Mouse (Mus musculus): ENCODE results near the gene Plac9a. TPM values are rescaled to one million over a fixed set of nuclear protein-coding genes. Genes with fewer than 3 reads are reported as not detected.
"Not testable (repeated sequence)": the region's sequence is repeated elsewhere in the genome, so short reads cannot be mapped to it uniquely, and the experiment has no call there.

Plac9a gene
- polyA plus RNA-seq, 1 experiment from 2014 or later = 0.24 TPM

DNA sequence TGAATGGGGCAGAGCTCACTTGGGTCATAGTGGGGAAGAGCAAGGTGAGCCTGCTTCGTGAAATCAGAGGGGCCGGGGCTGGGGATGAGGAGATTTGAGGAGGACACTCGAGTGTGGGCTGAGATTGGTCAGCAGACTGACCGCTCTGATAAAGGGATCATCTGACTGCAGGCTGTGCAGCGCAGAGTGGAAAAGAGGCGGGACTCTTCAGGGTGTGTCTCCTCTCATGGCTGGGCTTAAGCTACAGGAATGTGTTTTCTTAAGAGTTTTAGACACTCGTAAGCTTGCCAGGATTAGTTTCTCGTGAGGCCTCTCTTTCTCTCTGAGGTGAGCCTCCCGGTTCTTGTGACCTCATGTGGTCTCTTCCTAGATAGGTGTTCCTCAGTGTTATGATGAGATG lies 21.1 kb downstream of the Plac9a start:
- not testable (repeated sequence) for H3K4me1 ChIP-seq; H3K27me3 ChIP-seq; H3K9ac ChIP-seq; ATAC-seq (ENCODE audit: insufficient number of reproducible peaks, insufficient read depth, low FRiP score, low TSS enrichment); H3K4me3 ChIP-seq; H3K4me2 ChIP-seq (replicated peaks); H3K27ac ChIP-seq; H3K36me3 ChIP-seq; H3K9me3 ChIP-seq
- WGBS = no CpG with 5 or more reads among the region's 9 CpGs

DNA sequence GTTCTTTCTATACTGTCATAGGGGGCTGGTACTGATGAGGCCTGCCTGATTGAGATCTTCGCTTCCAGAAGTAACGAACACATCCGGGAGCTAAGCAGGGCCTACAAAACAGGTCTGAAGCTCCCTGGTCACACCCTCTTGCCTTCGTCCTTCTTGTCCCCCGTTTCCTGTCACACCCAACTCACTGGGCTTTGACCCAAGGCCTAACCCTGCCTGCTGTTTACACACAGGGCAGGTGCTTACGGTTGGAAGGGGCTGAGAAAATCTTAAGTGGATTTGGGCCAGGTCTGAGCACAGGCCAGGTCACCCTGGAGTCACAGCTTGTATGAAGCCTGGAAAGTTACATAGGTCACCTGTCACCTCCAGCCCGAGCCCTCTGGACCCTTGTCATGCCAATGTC lies 26.3 kb downstream of the Plac9a start:
- ATAC-seq (ENCODE audit: insufficient number of reproducible peaks, insufficient read depth, low FRiP score, low TSS enrichment); H3K4me1 ChIP-seq: not testable (repeated sequence)
- WGBS = no CpG with 5 or more reads among the region's 7 CpGs

DNA sequence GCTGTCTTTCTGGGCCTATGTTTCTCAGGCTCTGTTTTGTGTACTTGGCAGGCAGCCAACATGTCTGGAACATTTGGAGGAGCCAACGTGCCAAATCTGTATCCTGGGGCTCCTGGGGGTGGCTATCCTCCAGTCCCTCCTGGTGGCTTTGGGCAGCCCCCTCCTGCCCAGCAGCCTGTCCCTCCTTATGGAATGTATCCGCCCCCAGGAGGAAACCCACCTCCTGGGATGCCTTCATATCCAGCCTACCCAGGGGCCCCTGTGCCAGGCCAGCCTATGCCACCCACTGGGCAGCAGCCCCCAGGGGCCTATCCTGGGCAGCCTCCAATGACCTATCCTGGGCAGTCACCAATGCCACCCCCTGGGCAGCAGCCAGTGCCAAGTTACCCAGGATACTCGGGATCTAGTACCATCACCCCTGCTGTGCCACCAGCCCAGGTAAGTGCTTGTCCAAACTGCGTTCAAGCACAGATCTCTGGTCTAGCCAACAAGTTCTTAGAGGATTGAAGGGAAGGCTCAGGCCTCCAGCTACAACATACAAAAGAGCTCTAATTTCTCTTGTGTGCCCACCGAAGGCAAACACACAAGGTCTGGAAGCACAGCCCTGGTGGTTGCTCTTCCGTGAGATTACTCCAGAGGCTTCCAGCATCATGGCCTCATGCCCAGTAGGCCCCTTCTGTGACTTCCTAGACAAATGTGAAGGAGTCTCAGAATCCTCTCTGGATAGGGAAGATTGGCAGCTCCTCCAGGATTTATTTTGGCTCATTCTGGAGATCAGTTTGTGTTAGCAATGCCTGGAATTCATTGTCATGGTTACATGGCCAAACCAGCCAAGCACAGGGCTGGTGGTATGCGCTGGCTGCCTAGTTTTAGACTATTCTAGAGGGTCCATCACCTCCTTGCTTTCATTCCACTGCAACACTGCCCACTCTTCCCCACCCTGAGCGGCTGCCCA lies 30.2 kb downstream of the Plac9a start:
- no peak for ATAC-seq (ENCODE audit: insufficient number of reproducible peaks, insufficient read depth, low FRiP score, low TSS enrichment)
- peaks cover 24% of the 10 kb centered on the region for H3K4me1 ChIP-seq
- no peak overlapping the region for H3K27ac ChIP-seq
- no peaks in the 10 kb centered on the region for H3K36me3 ChIP-seq
- H3K4me3 ChIP-seq = no peak overlapping the region
- no peak overlapping the region for H3K9ac ChIP-seq
- no peak overlapping the region for H3K4me2 ChIP-seq (replicated peaks)
- no peaks in the 10 kb centered on the region for H3K27me3 ChIP-seq
- 78% methylated on average over 8 of the region's 8 CpGs for WGBS
- H3K9me3 ChIP-seq = no peaks in the 10 kb centered on the region

More for the DNA sequence above, 26.3 kb downstream of the Plac9a start:
- not testable (repeated sequence) for H3K27ac ChIP-seq; H3K4me2 ChIP-seq (replicated peaks); H3K9ac ChIP-seq; H3K9me3 ChIP-seq; H3K27me3 ChIP-seq; H3K36me3 ChIP-seq; H3K4me3 ChIP-seq

DNA sequence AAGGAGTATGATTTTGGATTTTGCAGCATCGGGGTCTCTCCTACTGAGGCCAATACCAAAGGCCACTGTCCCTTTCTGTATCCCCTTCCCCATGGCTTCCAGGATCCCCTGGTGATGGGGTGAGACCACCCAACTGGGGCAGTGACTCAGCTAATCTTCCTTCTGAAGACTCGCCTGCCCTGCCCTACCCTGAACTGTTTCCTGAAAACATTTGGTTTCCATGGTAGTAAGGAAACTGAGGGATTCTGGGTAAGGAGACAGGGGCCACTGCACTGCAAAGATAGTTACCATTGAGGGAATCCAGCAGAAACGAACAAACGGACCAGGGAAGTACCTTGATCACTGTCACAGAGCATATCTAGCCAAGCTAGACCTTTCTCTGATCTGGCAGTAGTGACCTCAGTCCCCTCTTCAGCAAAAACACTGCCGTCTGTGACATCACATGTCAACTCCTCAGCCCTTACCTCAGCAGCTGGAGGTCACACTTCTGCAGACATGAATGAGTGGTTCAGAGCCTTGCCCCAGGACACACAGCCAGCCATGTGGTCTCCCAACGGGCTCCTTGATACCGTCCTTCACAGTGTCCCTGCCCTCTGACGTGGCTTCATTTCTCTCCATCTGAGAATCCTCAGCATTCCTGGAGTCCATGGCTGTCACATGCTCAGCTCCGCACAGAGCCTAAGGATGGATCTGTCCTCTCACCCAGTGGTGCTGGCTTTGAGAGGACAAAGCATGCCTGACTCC lies 33.6 kb downstream of the Plac9a start:
- 50% methylated on average over 9 of the region's 9 CpGs for WGBS
- no peak for ATAC-seq (ENCODE audit: insufficient number of reproducible peaks, insufficient read depth, low FRiP score, low TSS enrichment)
- no peak overlapping the region for H3K9ac ChIP-seq
- no peak overlapping the region for H3K4me2 ChIP-seq (replicated peaks)
- H3K4me3 ChIP-seq = no peak overlapping the region
- H3K4me1 ChIP-seq = peaks cover 30% of the 10 kb centered on the region
- no peaks in the 10 kb centered on the region for H3K36me3 ChIP-seq
- H3K27ac ChIP-seq = no peak overlapping the region
- H3K27me3 ChIP-seq = no peaks in the 10 kb centered on the region
- H3K9me3 ChIP-seq = no peaks in the 10 kb centered on the region

DNA sequence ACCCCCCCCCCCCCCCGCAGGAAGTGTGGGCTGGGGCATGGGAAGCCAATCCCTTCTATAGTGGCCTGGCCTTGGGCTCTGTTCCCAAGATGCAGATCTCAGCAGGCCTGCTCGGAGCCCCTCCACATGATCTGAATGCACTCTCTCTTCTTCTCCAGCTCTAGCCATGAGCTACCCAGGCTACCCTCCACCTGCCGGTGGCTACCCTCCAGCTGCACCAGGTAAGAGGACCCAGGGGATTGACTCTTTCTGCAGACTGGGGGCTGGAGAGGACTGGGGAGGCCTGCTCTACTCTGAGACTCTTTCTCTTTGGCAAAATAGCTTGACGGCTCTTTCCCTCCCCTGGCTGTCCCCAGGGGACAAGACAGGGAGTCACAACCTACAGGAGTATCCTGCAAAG lies 34.2 kb downstream of the Plac9a start:
- no peaks in the 10 kb centered on the region for H3K36me3 ChIP-seq
- peaks cover 30% of the 10 kb centered on the region for H3K4me1 ChIP-seq
- H3K27ac ChIP-seq = no peak overlapping the region
- no peaks in the 10 kb centered on the region for H3K9me3 ChIP-seq
- no peak overlapping the region for H3K9ac ChIP-seq
- ATAC-seq (ENCODE audit: insufficient number of reproducible peaks, insufficient read depth, low FRiP score, low TSS enrichment) = no peak
- H3K4me2 ChIP-seq (replicated peaks) = no peak overlapping the region
- H3K27me3 ChIP-seq = no peaks in the 10 kb centered on the region
- H3K4me3 ChIP-seq = no peak overlapping the region
- 76% methylated on average over 3 of the region's 4 CpGs for WGBS

DNA sequence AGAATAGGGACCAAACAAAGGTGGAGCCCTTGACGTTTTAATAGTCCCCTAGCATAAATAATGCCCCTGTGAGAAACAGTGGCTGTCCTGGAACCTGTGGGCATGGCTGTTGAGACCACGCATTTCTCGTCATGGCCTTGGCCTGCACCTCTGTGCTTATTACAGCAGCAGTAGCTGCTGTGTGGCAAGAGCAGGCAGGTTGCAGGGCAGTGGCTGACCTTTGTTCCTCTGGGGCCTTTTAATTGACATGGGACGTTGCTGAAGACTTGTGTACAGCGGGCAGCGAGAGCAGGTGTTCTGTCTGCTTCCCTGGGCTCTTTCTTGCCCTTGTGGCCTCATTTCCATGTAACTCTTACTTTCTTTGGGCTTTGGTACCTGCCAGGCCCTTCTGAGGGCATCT lies 35.1 kb downstream of the Plac9a start:
- H3K36me3 ChIP-seq = no peaks in the 10 kb centered on the region
- WGBS = 46% methylated on average over 6 of the region's 6 CpGs
- no peak for ATAC-seq (ENCODE audit: insufficient number of reproducible peaks, insufficient read depth, low FRiP score, low TSS enrichment)

DNA sequence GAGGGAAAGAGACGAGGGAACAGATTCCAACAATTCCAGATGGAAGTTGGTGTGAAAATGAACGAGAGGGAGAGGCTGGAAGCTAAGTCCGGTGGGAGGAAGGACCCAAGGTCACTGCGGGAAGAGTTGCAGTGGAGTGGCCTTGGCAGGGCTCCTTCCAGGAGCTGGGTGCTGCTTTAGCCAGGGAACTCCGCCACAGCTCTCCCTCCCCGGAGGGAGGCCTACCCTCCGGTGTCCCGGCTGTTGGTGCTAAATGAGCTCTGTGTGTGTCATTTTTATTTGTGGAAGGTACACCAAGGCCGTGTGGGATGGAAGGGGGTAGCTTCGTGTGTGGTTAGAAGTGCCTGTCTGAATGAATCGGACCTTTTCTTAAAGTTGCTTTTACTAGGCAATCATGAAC lies 36.1 kb downstream of the Plac9a start:
- ATAC-seq (ENCODE audit: insufficient number of reproducible peaks, insufficient read depth, low FRiP score, low TSS enrichment) = no peak
- H3K4me3 ChIP-seq = no peak overlapping the region
- H3K4me2 ChIP-seq (replicated peaks) = no peak overlapping the region
- H3K27me3 ChIP-seq = no peaks in the 10 kb centered on the region
- no peak overlapping the region for H3K27ac ChIP-seq
- H3K9ac ChIP-seq = no peak overlapping the region
- no peaks in the 10 kb centered on the region for H3K9me3 ChIP-seq
- H3K4me1 ChIP-seq = peaks cover 23% of the 10 kb centered on the region
- no peaks in the 10 kb centered on the region for H3K36me3 ChIP-seq
- 80% methylated on average over 11 of the region's 11 CpGs for WGBS

More for the DNA sequence above, 35.1 kb downstream of the Plac9a start:
- Histone ChIP-seq H3K9ac (no peak overlapping the region), H3K4me2 (replicated peaks) (no peak overlapping the region), H3K9me3 (no peaks in the 10 kb centered on the region), H3K4me3 (no peak overlapping the region), H3K27me3 (no peaks in the 10 kb centered on the region), H3K27ac (no peak overlapping the region), H3K4me1 (peaks cover 30% of the 10 kb centered on the region)

DNA sequence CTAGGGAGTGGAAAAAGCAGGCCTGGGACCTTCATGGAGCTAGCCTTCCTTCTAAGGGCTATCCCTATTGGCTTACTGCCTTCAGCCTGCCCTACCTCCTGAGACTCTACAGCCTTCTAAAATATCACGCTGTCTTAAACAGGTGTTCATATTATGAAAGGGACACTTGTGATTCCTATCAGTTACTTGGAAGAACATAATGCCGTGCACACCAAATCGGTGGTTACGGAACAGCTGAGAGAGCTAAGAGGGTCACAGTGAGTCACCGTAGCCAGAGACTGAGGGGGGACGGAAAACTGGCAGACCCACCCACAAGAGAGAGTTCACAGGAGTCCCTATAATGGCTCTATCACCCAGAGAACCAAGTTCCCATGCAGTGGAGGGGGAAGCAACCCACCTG lies 36.5 kb downstream of the Plac9a start:
- Histone ChIP-seq H3K9ac (no peak overlapping the region), H3K27ac (no peak overlapping the region), H3K4me2 (replicated peaks) (no peak overlapping the region), H3K9me3 (no peaks in the 10 kb centered on the region), H3K4me3 (no peak overlapping the region), H3K36me3 (no peaks in the 10 kb centered on the region), H3K4me1 (peaks cover 23% of the 10 kb centered on the region), H3K27me3 (no peaks in the 10 kb centered on the region)
- 78% methylated on average over 6 of the region's 6 CpGs for WGBS
- no peak; the same call in 1 of the 2 replicates for ATAC-seq (ENCODE audit: insufficient number of reproducible peaks, insufficient read depth, low FRiP score, low TSS enrichment)

DNA sequence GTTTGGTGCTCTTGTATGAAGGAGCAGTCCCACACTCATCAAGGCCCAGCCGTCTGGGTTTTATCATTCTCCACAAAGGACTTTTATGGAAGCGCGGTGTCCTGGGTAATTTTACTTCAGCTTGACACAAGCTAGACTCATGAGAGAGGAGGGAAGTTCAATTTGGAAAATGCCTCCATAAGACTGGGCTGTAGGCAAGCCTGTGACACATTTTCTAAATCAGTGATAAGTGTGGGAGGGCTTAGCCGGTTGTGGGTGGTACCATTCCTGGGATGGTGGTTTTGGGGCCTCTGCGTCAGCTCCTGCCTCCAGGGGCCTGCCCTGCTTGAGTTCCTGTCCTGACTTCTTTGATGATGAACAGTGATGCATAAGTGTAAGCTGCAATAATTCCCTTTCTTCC lies 37.6 kb downstream of the Plac9a start:
- Histone ChIP-seq H3K9me3 (no peaks in the 10 kb centered on the region), H3K4me3 (no peak overlapping the region), H3K27ac (no peak overlapping the region), H3K4me2 (replicated peaks) (no peak overlapping the region), H3K4me1 (peaks cover 23% of the 10 kb centered on the region), H3K9ac (no peak overlapping the region), H3K27me3 (no peaks in the 10 kb centered on the region), H3K36me3 (no peaks in the 10 kb centered on the region)
- 66% methylated on average over 5 of the region's 5 CpGs for WGBS
- ATAC-seq (ENCODE audit: insufficient number of reproducible peaks, insufficient read depth, low FRiP score, low TSS enrichment) = no peak

DNA sequence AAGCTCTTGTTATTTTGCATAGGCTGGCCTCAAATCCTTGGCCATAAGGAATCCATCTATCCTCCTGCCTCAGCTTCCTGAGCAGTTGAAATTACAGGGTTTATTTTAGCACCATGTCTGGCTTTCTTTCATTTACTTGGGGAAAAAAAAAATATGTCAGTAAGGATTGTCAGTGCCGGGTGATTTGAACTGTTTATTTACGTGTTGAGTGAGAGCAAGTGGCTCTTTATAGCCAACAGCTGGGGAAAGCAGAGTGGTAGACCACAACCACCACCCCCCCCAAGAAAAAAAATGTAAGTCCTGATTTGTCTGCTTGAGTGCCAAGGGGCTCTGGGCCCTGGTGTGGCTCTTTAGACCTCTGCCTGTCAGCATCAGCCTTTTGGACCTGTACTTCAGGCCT lies 39.2 kb downstream of the Plac9a start:
- Histone ChIP-seq H3K9me3 (no peaks in the 10 kb centered on the region), H3K9ac (no peak overlapping the region), H3K4me2 (replicated peaks) (no peak overlapping the region), H3K36me3 (no peaks in the 10 kb centered on the region), H3K27ac (no peak overlapping the region), H3K27me3 (no peaks in the 10 kb centered on the region), H3K4me3 (no peak overlapping the region), H3K4me1 (peaks cover 14% of the 10 kb centered on the region)
- ATAC-seq (ENCODE audit: insufficient number of reproducible peaks, insufficient read depth, low FRiP score, low TSS enrichment) = no peak
- WGBS = 67% methylated on average over 2 of the region's 2 CpGs

DNA sequence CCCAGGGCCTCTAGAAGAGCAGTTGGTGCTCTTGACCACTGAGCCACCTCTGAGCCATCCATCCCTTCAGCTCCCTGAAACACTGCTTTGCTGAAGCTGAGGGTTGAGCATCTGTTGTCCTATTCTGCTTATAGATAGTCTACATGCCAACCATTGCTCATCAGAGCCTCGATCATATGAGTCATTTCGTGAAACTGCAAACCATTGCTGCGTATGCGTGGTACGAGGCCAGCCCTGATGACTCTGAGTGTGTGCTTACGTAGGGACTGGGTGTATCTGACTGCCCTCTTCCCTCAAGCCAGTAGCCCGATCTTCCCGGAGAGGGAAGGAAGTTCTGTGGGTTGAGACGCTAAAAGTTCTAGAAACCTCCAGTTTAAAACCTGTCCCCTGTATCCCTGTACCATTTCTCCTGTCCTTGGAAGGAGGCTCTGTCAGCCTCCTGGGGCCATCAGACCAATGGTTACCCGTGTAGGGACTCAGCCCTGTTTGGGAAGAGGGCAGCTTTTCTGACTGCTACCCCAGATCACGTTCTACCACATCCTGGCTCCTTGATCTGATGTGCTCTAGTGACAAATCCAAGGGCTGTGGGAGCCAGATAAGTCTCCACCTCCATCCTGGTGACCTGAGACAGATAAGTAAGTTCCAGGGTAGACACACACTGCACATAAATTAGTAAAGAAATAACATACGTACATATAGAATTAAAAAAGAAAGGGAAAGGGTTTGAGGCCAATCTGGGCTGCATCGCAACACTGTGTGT lies 40.9 kb downstream of the Plac9a start:
- ATAC-seq (ENCODE audit: insufficient number of reproducible peaks, insufficient read depth, low FRiP score, low TSS enrichment) = no peak
- 88% methylated on average over 13 of the region's 13 CpGs for WGBS

More for the DNA sequence above, 40.9 kb downstream of the Plac9a start:
- H3K27me3 ChIP-seq = no peaks in the 10 kb centered on the region
- no peak overlapping the region for H3K4me3 ChIP-seq
- no peak overlapping the region for H3K4me2 ChIP-seq (replicated peaks)
- no peaks in the 10 kb centered on the region for H3K36me3 ChIP-seq
- no peak overlapping the region for H3K27ac ChIP-seq
- 0 out of 2 replicates have a peak, but pooled peaks cover 9% of the 10 kb centered on the region for H3K4me1 ChIP-seq
- H3K9me3 ChIP-seq = no peaks in the 10 kb centered on the region
- H3K9ac ChIP-seq = no peak overlapping the region

All from embryonic facial prominence, embryonic 12.5 days (tissue).